Mouse (Mus musculus) neural tube, embryonic 12.5 days (tissue): ENCODE data around the gene Arl15. TPM values are rescaled to one million over a fixed set of nuclear protein-coding genes. Genes with fewer than 3 reads are reported as not detected.

Experiments used
- ATAC-seq: fragments of 200-750 bp; cut with Nextera tagmentation; 2 replicates; pipeline ENCODE4 v1.8.0; 2017; ENCODE audit warnings: low read depth, mild to moderate bottlenecking, moderate TSS enrichment, moderate library complexity; ENCODE audit not compliant: low FRiP score
- H3K27ac ChIP-seq: fragments of 300-500 bp; sonication (generic); 2 replicates; pipeline ENCODE4 v1.5.1; 2016
- H3K27me3 ChIP-seq: fragments of 300-500 bp; sonication (generic); replicated peaks from 2 replicates; pipeline ENCODE4 v1.6.1; 2016; ENCODE audit warnings: mild to moderate bottlenecking
- H3K36me3 ChIP-seq: fragments of 300-500 bp; sonication (generic); 2 replicates; pipeline ENCODE4 v1.6.1; 2016; ENCODE audit warnings: mild to moderate bottlenecking
- H3K4me1 ChIP-seq: fragments of 300-500 bp; sonication (generic); 2 replicates; pipeline ENCODE4 v1.6.1; 2016
- H3K4me2 ChIP-seq: fragments of 300-500 bp; sonication (generic); replicated peaks from 2 replicates; pipeline ENCODE4 v1.6.1; 2016; ENCODE audit warnings: mild to moderate bottlenecking
- H3K4me3 ChIP-seq: fragments of 300-500 bp; sonication (generic); 2 replicates; pipeline ENCODE4 v1.5.1; 2016
- H3K9ac ChIP-seq: fragments of 300-500 bp; sonication (generic); 2 replicates; pipeline ENCODE4 v1.6.1; 2016; ENCODE audit warnings: mild to moderate bottlenecking
- H3K9me3 ChIP-seq: fragments of 300-500 bp; sonication (generic); 2 replicates; pipeline ENCODE4 v1.6.1; 2016; ENCODE audit warnings: mild to moderate bottlenecking
- WGBS: fragments of 180-500 bp; shearing (Covaris S2); methylation state at CpG from one replicate; pipeline ENCODE4 v1.1.7; 2016; 5-methylcytosine and 5-hydroxymethylcytosine counted together
- polyA plus RNA-seq: library from polyadenylated mRNA; unstranded; fragments of >200 nt; fragmentation: Nextera tagmentation; extraction: Ambion mirVana; gene quantifications from 2 replicates; pipeline ENCODE4 v1.2.1, GENCODE M21; 2016

The Arl15 gene
- polyA plus RNA-seq, 1 experiment from 2014 or later: 13.1 TPM

DNA sequence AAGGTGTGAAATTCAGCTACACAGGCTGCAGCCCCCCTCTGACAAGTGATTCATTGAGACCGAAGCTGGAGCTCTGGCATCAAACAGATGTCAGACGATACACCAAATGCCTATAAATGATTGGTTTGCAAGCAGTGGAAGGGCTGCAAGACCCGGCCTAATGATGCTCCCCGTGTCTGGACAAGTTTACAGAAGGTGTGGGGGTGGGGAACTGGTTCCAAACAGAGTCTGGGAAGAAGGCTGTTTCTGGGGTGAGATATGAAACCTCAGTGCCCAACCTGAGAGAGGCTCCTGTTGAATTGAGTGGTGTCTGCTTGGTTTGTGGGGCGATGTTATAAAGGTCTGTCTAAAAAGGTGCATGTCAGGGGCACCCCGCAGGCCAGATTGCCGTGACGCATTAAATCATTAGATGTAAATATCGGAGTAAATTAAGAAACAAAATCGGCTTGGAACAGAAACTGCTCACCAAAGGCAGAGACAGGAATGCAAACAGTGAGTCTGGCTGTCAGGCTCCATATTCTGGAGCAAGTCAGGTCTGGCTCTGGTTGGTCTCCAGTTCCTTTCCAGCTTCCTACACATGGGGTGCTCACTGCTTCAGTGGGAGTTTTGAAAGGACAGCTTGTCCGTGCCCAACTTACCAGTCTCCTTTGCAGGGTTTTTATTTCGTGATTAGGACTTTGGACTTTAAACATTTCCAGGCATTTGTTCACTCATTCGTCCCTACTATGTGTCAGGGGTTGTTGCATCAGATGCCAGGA is 365.5 kb downstream of the Arl15 start:
- Histone ChIP-seq H3K27ac (no peak overlapping the region), H3K4me1 (peaks cover 10% of the 10 kb centered on the region), H3K36me3 (no peaks in the 10 kb centered on the region), H3K9me3 (no peaks in the 10 kb centered on the region), H3K4me2 (no peak overlapping the region), H3K27me3 (no peaks in the 10 kb centered on the region), H3K9ac (no peak overlapping the region), H3K4me3 (no peak overlapping the region)
- WGBS: 59% methylated on average over 13 of the region's 13 CpGs
- ATAC-seq: no peak

GRCm38 (mm10) chr13:114162753-114163152 is 368.4 kb downstream of the Arl15 start:
- WGBS: 85% methylated on average over 4 of the region's 4 CpGs
- ATAC-seq: no peak
- H3K27me3 ChIP-seq: no peaks in the 10 kb centered on the region
- no peaks in the 10 kb centered on the region for H3K36me3 ChIP-seq
- H3K9me3 ChIP-seq: no peaks in the 10 kb centered on the region
- H3K9ac ChIP-seq: no peak overlapping the region
- H3K4me2 ChIP-seq: no peak overlapping the region
- H3K4me3 ChIP-seq: no peak overlapping the region
- peaks cover 8% of the 10 kb centered on the region for H3K4me1 ChIP-seq
- no peak overlapping the region for H3K27ac ChIP-seq

DNA sequence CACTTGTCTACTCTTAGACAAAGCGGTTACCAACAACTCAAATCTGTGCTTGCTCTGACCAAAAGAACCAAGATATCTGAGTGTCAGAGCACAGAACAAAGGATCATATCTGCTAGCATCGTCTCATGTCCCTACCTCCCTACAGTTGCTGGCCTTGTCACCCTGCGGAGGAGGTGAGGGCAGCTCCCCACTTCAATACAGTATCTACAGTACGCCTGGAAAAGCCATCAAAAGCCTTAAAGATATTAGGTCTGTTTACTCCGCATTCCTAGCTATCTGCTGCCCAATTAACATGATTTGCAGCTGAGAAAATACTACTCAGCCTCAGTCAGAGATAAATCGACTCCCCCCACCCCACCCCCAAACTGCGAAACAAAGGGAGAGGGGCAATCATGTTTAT is 371.3 kb downstream of the Arl15 start:
- ATAC-seq: no peak
- Histone ChIP-seq H3K9ac (no peak overlapping the region), H3K27me3 (no peaks in the 10 kb centered on the region), H3K4me2 (no peak overlapping the region), H3K4me1 (no peaks in the 10 kb centered on the region), H3K9me3 (no peaks in the 10 kb centered on the region), H3K4me3 (no peak overlapping the region), H3K27ac (no peak overlapping the region), H3K36me3 (no peaks in the 10 kb centered on the region)
- WGBS: 62% methylated on average over 7 of the region's 7 CpGs

DNA sequence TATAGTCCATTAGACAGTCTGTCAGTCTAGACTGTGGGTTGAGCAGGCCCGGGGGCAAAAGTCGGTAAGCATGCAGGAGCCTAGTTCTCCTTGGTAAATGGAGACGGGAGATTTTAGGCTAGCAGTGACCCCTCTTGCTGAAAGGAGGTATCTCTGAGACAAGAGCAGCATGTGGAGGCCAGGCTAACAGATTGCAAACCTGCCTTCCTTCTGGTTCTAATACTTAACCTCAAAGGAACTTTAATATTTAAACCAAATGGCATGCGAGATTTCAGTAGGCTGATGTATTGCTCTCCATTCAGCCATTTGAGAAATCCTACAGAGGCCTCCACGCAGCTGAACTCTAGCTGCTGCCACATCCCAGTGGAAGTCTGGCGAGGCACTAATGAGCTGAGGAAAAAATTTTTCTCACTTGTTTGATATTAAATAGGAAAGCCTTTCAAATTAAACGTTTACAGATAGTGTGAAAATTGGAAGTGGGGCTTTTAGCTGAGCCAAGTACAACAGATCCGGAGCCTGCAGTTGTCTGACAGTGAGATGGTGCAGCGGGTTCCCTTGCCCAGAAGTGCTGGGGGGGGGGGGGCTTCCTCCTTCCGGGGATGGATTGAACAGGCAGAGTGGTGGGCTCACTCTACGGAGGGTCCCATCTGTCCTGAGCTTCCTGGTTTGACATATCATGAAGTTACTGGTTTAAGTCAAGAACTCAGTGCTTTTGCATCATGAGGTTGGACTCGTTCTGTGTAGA is 372.3 kb downstream of the Arl15 start:
- H3K27me3 ChIP-seq: no peaks in the 10 kb centered on the region
- WGBS: 66% methylated on average over 12 of the region's 12 CpGs
- no peak overlapping the region for H3K9ac ChIP-seq
- no peak overlapping the region for H3K27ac ChIP-seq
- no peaks in the 10 kb centered on the region for H3K9me3 ChIP-seq
- H3K4me1 ChIP-seq: no peaks in the 10 kb centered on the region
- no peak for ATAC-seq
- no peaks in the 10 kb centered on the region for H3K36me3 ChIP-seq
- no peak overlapping the region for H3K4me3 ChIP-seq
- H3K4me2 ChIP-seq: no peak overlapping the region

GRCm38 (mm10) chr13:114170061-114170460 is 375.8 kb downstream of the Arl15 start:
- Histone ChIP-seq H3K27ac (no peak overlapping the region), H3K9me3 (no peaks in the 10 kb centered on the region), H3K9ac (no peak overlapping the region), H3K27me3 (no peaks in the 10 kb centered on the region), H3K4me1 (no peaks in the 10 kb centered on the region), H3K4me3 (no peak overlapping the region), H3K36me3 (no peaks in the 10 kb centered on the region), H3K4me2 (no peak overlapping the region)
- 84% methylated on average over 5 of the region's 5 CpGs for WGBS
- ATAC-seq: no peak

DNA sequence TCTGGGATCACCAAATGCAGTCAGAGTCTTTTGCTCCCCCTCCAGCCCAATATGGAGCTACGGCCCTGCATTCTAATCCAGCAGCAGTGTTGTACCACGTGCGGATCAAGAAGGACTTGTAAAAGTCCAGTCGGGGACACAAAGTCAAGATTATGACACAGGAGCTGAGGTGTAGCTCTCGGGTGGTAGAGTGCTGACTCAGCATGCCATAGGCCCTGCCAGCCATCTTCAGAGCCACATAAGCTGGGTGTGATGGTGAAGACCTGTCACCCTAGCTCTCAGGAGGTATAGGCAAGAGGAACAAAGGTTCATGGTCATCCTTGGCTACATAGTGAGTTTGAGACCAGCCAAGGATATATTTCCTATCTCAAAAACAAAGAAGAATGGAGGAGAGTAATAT is 377.2 kb downstream of the Arl15 start:
- ATAC-seq: no peak
- Histone ChIP-seq H3K4me3 (no peak overlapping the region), H3K9me3 (no peaks in the 10 kb centered on the region), H3K27me3 (no peaks in the 10 kb centered on the region), H3K36me3 (no peaks in the 10 kb centered on the region), H3K9ac (no peak overlapping the region), H3K4me2 (no peak overlapping the region), H3K4me1 (no peaks in the 10 kb centered on the region), H3K27ac (no peak overlapping the region)
- WGBS: 87% methylated on average over 5 of the region's 5 CpGs

GRCm38 (mm10) chr13:114188107-114188506 is 393.8 kb downstream of the Arl15 start:
- Histone ChIP-seq H3K4me1 (no peaks in the 10 kb centered on the region), H3K9me3 (no peaks in the 10 kb centered on the region), H3K9ac (no peak overlapping the region), H3K4me3 (no peak overlapping the region), H3K27me3 (no peaks in the 10 kb centered on the region), H3K36me3 (no peaks in the 10 kb centered on the region), H3K4me2 (no peak overlapping the region), H3K27ac (no peak overlapping the region)
- no peak for ATAC-seq
- WGBS: 95% methylated on average over 7 of the region's 7 CpGs

DNA sequence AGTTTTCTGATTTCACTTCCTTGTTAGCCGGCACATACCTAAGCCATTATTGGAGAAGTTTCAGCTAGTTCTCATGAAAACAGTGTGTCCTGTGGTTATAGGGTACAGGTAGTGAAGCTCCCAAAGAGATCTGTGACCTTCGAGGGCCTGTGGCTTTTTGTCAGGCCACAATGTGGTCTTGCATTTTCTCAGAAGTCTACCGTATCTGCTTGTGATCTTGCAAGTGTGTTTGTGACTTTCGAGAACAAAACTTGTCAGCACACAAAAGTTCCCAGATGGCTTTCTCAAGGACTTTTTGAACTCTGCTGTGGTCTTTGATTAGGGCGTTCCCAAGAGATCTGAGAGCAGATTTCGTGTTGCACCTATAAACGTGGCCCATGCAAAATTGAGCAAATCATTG is 394.5 kb downstream of the Arl15 start:
- Histone ChIP-seq H3K9me3 (no peaks in the 10 kb centered on the region), H3K27me3 (no peaks in the 10 kb centered on the region), H3K4me2 (no peak overlapping the region), H3K36me3 (no peaks in the 10 kb centered on the region), H3K4me1 (no peaks in the 10 kb centered on the region), H3K4me3 (no peak overlapping the region), H3K9ac (no peak overlapping the region), H3K27ac (no peak overlapping the region)
- ATAC-seq: no peak
- 93% methylated on average over 7 of the region's 7 CpGs for WGBS

DNA sequence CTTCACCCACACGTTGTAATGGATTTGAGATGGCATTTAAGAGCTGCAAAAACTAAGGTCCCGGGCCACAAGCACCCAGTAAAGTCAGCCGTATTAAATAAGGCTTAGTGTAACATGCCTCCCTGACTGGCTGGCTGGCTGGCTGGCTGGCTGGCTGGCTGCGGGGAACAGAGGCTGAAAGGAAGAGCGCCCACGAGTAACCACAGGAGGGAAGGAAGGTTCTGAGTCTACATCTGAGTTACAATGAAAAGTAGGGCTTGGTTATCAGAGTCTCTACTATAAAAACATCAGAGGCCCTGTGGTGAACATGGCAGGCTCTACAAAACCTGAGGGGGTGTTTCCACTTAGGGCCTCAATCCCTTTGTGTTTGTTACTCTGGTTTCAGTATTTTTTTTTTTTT is 395.1 kb downstream of the Arl15 start:
- 78% methylated on average over 6 of the region's 6 CpGs for WGBS
- no peak for ATAC-seq
- Histone ChIP-seq H3K9me3 (no peaks in the 10 kb centered on the region), H3K27ac (no peak overlapping the region), H3K4me2 (no peak overlapping the region), H3K9ac (no peak overlapping the region), H3K36me3 (no peaks in the 10 kb centered on the region), H3K4me3 (no peak overlapping the region), H3K4me1 (no peaks in the 10 kb centered on the region), H3K27me3 (no peaks in the 10 kb centered on the region)

DNA sequence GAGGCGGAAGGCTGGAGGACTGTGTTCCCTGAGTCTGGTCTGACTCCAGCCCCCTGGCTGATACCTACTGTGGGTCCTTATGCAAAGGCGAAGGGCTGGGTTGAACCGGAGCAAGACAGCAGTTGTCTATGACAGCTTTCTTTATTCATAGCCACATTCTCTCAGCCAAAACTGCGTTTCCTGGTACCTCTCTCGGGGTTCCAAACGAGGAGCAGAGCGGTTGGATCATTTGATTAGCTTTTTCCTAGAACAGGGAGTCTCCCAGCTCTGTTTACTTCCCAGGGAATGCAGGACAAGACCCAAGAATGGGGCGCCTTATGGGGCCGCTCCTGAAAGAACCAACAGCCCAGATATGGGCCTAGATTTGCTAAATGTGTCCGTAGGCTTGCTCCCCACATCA is 396.6 kb downstream of the Arl15 start:
- no peaks in the 10 kb centered on the region for H3K9me3 ChIP-seq
- WGBS: 91% methylated on average over 10 of the region's 10 CpGs
- ATAC-seq: no peak
- no peaks in the 10 kb centered on the region for H3K27me3 ChIP-seq
- no peaks in the 10 kb centered on the region for H3K36me3 ChIP-seq
- H3K4me2 ChIP-seq: no peak overlapping the region
- no peak overlapping the region for H3K27ac ChIP-seq
- H3K4me3 ChIP-seq: no peak overlapping the region
- no peak overlapping the region for H3K9ac ChIP-seq
- no peaks in the 10 kb centered on the region for H3K4me1 ChIP-seq

DNA sequence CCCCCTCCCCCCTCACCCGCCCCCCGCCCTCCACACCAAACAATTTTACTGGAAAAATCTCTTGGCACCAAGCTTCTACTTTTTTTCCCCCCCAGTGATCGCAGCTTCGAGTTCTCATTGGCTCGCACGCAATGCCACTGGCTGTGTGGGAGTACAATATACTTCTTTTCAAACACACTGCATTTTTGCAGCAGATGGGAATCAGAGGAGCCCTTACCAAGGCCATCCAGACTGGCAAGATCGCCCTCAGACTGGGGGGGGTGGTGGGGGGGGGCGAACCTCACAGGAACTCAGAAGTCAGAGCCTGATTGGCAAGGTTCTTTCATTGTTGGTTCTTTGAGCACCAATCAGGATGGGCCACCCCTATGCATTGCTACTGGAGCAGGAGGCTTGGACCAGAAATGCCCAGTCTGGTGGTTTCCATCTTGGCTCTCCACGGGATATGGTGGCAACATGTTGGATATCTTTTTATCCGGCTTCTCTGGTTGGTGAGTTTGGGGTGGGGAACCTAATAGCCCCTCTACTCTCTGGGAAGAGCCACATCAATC is 404.0 kb downstream of the Arl15 start:
- Histone ChIP-seq H3K4me1 (no peaks in the 10 kb centered on the region), H3K36me3 (no peaks in the 10 kb centered on the region), H3K27ac (no peak overlapping the region), H3K9ac (no peak overlapping the region), H3K4me3 (no peak overlapping the region), H3K9me3 (no peaks in the 10 kb centered on the region), H3K4me2 (no peak overlapping the region), H3K27me3 (no peaks in the 10 kb centered on the region)
- 87% methylated on average over 10 of the region's 10 CpGs for WGBS
- no peak for ATAC-seq

- no peak overlapping the region for H3K4me2 ChIP-seq
- H3K36me3 ChIP-seq: no peaks in the 10 kb centered on the region
- no peak overlapping the region for H3K4me3 ChIP-seq
- no peak overlapping the region for H3K9ac ChIP-seq
- H3K9me3 ChIP-seq: no peaks in the 10 kb centered on the region
- H3K27me3 ChIP-seq: no peaks in the 10 kb centered on the region
- ATAC-seq: no peak
- WGBS: 92% methylated on average over 6 of the region's 6 CpGs
- H3K4me1 ChIP-seq: no peaks in the 10 kb centered on the region
- no peak overlapping the region for H3K27ac ChIP-seq
These were observed 405.4 kb downstream of the Arl15 start for GRCm38 (mm10) chr13:114199746-114200145.
